Mouse (Mus musculus) embryonic facial prominence, embryonic 11.5 days (tissue): ENCODE data around the gene Kctd3. TPM values are rescaled to one million over a fixed set of nuclear protein-coding genes. Genes with fewer than 3 reads are reported as not detected.

Experiments
- ATAC-seq: fragments of 200-750 bp; cut with Nextera tagmentation; replicated peaks from 2 replicates; pipeline ENCODE4 v1.8.0; 2017; ENCODE audit warnings: low read depth; ENCODE audit not compliant: insufficient number of reproducible peaks, low FRiP score, low TSS enrichment
- DNase-seq: peaks from one replicate; pipeline ENCODE4 v3.0.0-alpha.2; 2015; ENCODE audit warnings: low spot score
- H3K27ac ChIP-seq: fragments of 300-500 bp; sonication (generic); replicated peaks from 2 replicates; pipeline ENCODE4 v1.5.1; 2014; ENCODE audit warnings: mild to moderate bottlenecking, low read depth, low read length, control low read depth
- H3K27me3 ChIP-seq: fragments of 300-500 bp; sonication (generic); 2 replicates; pipeline ENCODE4 v1.6.1; 2014; ENCODE audit warnings: mild to moderate bottlenecking, low read length, moderate library complexity, mixed read lengths; ENCODE audit not compliant: control insufficient read depth, insufficient read depth
- H3K36me3 ChIP-seq: fragments of 300-500 bp; sonication (generic); replicated peaks from 2 replicates; pipeline ENCODE4 v1.6.1; 2014; ENCODE audit warnings: low read depth, mild to moderate bottlenecking, low read length, moderate library complexity, mixed read lengths; ENCODE audit not compliant: control insufficient read depth, insufficient read depth
- H3K4me1 ChIP-seq: fragments of 300-500 bp; sonication (generic); 2 replicates; pipeline ENCODE4 v1.6.1; 2014; ENCODE audit warnings: low read length, mixed read lengths; ENCODE audit not compliant: control insufficient read depth, insufficient read depth
- H3K4me2 ChIP-seq: fragments of 300-500 bp; sonication (generic); 2 replicates; pipeline ENCODE4 v1.6.1; 2014; ENCODE audit warnings: low read depth, mild to moderate bottlenecking, control low read depth, low read length, moderate library complexity
- H3K4me3 ChIP-seq: fragments of 300-500 bp; sonication (generic); 2 replicates; pipeline ENCODE4 v1.5.1; 2014; ENCODE audit warnings: low read depth, low read length, control low read depth
- H3K9ac ChIP-seq: fragments of 300-500 bp; sonication (generic); replicated peaks from 2 replicates; pipeline ENCODE4 v1.6.1; 2014; ENCODE audit warnings: mild to moderate bottlenecking, control low read depth, low read length
- H3K9me3 ChIP-seq: fragments of 300-500 bp; sonication (generic); replicated peaks from 2 replicates; pipeline ENCODE4 v1.6.1; 2016; ENCODE audit warnings: mild to moderate bottlenecking, low read length, inconsistent platforms, mixed read lengths; ENCODE audit not compliant: control insufficient read depth
- WGBS: fragments of 180-500 bp; shearing (Covaris S2); extraction: QIAGEN DNeasy Blood & Tissue Kit; methylation state at CpG from one replicate; pipeline ENCODE4 v1.1.7; 2014; 5-methylcytosine and 5-hydroxymethylcytosine counted together
- polyA plus RNA-seq: library from polyadenylated mRNA; unstranded; fragments of >200 nt; fragmentation: Nextera tagmentation; extraction: Ambion mirVana; gene quantifications from 2 replicates; pipeline ENCODE4 v1.2.1, GENCODE M21; 2014

The Kctd3 gene
- polyA plus RNA-seq, 1 experiment from 2014 or later, result 36.9 TPM

- H3K9ac ChIP-seq, result no peak overlapping the region
- peaks cover 14% of the 10 kb centered on the region for H3K36me3 ChIP-seq
- H3K4me3 ChIP-seq, result no peak overlapping the region
- no peaks in the 10 kb centered on the region for H3K9me3 ChIP-seq
- H3K4me1 ChIP-seq, result no peaks in the 10 kb centered on the region
- no peak overlapping the region for H3K27ac ChIP-seq
- WGBS, result 93% methylated on average over 16 of the region's 16 CpGs
- no peak for DNase-seq
- no peak overlapping the region for H3K4me2 ChIP-seq
- ATAC-seq, result peak; percentile 52; the same call in 1 of the 2 replicates
- H3K27me3 ChIP-seq, result no peaks in the 10 kb centered on the region
Measured at GRCm38 (mm10) chr1:188973926-188974325, 33.7 kb downstream of the Kctd3 start.

DNA sequence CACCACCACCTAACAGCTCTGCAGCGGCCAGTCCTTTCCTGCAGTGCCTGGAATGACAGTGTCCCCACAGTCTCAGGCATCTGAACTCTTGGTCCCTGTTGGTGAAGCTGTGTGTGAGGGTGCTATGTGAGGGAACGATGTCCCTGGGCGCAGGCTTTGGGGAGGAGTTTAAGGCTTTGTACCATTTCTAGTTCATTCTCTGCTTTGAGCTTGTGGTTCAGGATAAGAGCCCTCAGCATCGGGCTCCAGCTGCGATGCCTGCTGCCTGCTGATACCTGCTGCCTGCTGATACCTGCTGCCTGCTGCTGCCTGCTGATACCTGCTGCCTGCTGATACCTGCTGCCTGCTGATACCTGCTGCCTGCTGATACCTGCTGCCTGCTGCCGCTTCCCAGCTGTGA is 34.6 kb downstream of the Kctd3 start:
- Histone ChIP-seq H3K4me3 (no peak overlapping the region), H3K36me3 (peaks cover 13% of the 10 kb centered on the region), H3K4me2 (no peak overlapping the region), H3K4me1 (no peaks in the 10 kb centered on the region), H3K9ac (no peak overlapping the region), H3K27me3 (no peaks in the 10 kb centered on the region), H3K27ac (no peak overlapping the region), H3K9me3 (no peaks in the 10 kb centered on the region)
- 91% methylated on average over 6 of the region's 6 CpGs for WGBS
- ATAC-seq (no peak), DNase-seq (no peak)

- no peak for DNase-seq
- no peak overlapping the region for H3K4me3 ChIP-seq
- no peaks in the 10 kb centered on the region for H3K9me3 ChIP-seq
- no peak overlapping the region for H3K4me2 ChIP-seq
- H3K4me1 ChIP-seq, result no peaks in the 10 kb centered on the region
- no peak overlapping the region for H3K9ac ChIP-seq
- no peak overlapping the region for H3K27ac ChIP-seq
- no peaks in the 10 kb centered on the region for H3K27me3 ChIP-seq
- H3K36me3 ChIP-seq, result no peaks in the 10 kb centered on the region
- ATAC-seq, result no peak
- WGBS, result 87% methylated on average over 4 of the region's 4 CpGs
Measured at GRCm38 (mm10) chr1:188952501-188952900, 55.1 kb downstream of the Kctd3 start.

DNA sequence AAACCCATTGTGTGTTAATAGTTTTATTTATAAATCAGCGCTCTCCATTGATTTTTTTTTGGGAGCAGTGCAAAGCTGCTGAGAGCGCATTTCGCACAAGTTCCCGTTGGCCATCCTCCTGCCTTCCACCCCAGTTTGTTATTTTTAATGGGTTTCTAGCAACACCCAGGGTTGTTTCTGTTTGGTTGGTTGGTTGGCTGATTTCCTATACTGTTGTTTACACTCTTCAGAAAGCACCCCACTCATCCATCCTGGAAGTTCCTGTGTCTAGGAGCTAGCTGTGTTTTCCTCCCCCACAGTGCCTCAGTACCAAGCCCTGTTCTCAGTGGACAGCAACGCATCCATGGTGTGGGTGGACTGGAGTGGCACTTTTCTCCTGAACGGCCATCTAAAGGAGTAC is 56.5 kb downstream of the Kctd3 start:
- H3K9ac ChIP-seq, result no peak overlapping the region
- no peaks in the 10 kb centered on the region for H3K36me3 ChIP-seq
- ATAC-seq (no peak), DNase-seq (no peak)
- 96% methylated on average over 6 of the region's 6 CpGs for WGBS
- no peak overlapping the region for H3K27ac ChIP-seq
- H3K4me1 ChIP-seq, result no peaks in the 10 kb centered on the region
- no peaks in the 10 kb centered on the region for H3K27me3 ChIP-seq
- H3K4me2 ChIP-seq, result no peak overlapping the region
- no peaks in the 10 kb centered on the region for H3K9me3 ChIP-seq
- no peak overlapping the region for H3K4me3 ChIP-seq

DNA sequence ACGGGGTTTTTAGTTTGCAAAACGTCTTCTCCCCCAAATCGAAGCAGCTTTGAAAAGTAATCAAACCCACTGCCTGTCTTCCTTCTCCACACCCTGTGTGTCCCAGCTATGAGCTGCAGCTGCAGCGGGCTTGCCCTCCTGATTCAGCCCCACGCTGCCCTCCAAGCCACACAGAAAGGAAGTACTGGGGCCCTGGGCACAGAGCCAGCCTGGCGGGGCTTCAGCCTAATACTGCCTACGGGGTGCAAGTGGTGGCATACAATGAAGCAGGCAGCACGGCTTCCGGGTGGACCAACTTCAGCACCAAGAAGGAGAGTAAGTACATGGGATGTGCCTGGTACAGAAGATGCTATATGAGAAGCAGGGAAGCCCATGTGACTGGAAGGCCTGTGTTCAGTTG is 59.4 kb downstream of the Kctd3 start:
- ATAC-seq (no peak), DNase-seq (no peak)
- Histone ChIP-seq H3K36me3 (no peaks in the 10 kb centered on the region), H3K27me3 (no peaks in the 10 kb centered on the region), H3K4me1 (no peaks in the 10 kb centered on the region), H3K27ac (no peak overlapping the region), H3K4me3 (no peak overlapping the region), H3K4me2 (no peak overlapping the region), H3K9me3 (no peaks in the 10 kb centered on the region), H3K9ac (no peak overlapping the region)
- WGBS, result 79% methylated on average over 9 of the region's 9 CpGs

GRCm38 (mm10) chr1:188947794-188948193 is 59.8 kb downstream of the Kctd3 start:
- H3K9me3 ChIP-seq, result no peaks in the 10 kb centered on the region

DNA sequence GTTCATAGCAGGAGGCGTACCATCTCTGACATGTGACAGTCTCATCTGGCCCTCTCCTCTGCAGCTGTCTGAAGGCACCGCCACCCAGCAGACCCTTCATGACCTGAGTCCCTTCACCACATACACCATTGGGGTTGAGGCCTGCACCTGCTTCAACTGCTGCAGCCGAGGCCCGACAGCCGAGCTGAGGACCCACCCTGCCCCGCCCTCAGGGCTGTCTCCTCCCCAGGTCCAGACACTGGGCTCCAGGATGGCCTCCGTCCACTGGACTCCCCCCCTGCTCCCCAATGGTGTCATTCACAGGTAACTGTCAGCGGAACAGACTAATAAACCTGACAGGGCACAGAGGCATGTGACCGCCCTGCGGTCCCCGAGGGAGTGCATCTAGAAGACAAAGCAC is 60.8 kb downstream of the Kctd3 start:
- no peaks in the 10 kb centered on the region for H3K9me3 ChIP-seq
- no peak overlapping the region for H3K27ac ChIP-seq

More at GRCm38 (mm10) chr1:188947794-188948193, 59.8 kb downstream of the Kctd3 start:
- Histone ChIP-seq H3K9ac (no peak overlapping the region), H3K36me3 (no peaks in the 10 kb centered on the region), H3K27me3 (no peaks in the 10 kb centered on the region), H3K4me2 (no peak overlapping the region), H3K27ac (no peak overlapping the region), H3K4me3 (no peak overlapping the region), H3K4me1 (no peaks in the 10 kb centered on the region)
- no peak for ATAC-seq
- DNase-seq, result peak; percentile 14
- WGBS, result 57% methylated on average over 5 of the region's 5 CpGs

GRCm38 (mm10) chr1:188945326-188945725 is 62.3 kb downstream of the Kctd3 start:
- H3K4me3 ChIP-seq, result no peak overlapping the region
- no peaks in the 10 kb centered on the region for H3K36me3 ChIP-seq
- H3K27me3 ChIP-seq, result no peaks in the 10 kb centered on the region
- DNase-seq, result no peak
- 44% methylated on average over 8 of the region's 8 CpGs for WGBS
- no peak for ATAC-seq
- no peak overlapping the region for H3K4me2 ChIP-seq
- H3K9ac ChIP-seq, result no peak overlapping the region
- H3K4me1 ChIP-seq, result no peaks in the 10 kb centered on the region
- no peaks in the 10 kb centered on the region for H3K9me3 ChIP-seq
- H3K27ac ChIP-seq, result no peak overlapping the region

More for the DNA sequence above, 60.8 kb downstream of the Kctd3 start:
- Histone ChIP-seq H3K36me3 (no peaks in the 10 kb centered on the region), H3K9ac (no peak overlapping the region), H3K4me1 (no peaks in the 10 kb centered on the region), H3K4me2 (no peak overlapping the region), H3K4me3 (no peak overlapping the region), H3K27me3 (no peaks in the 10 kb centered on the region)
- 88% methylated on average over 11 of the region's 11 CpGs for WGBS
- ATAC-seq (no peak), DNase-seq (no peak)
